ENCODE assay signal across 9 mouse cellular contexts in genomic region chr4:41759206-41759605, GRCm38 (mm10). TPM values are rescaled to one million over a fixed set of nuclear protein-coding genes. Genes with fewer than 3 reads are reported as not detected.
DNase-seq lines count a peak whose midpoint lies in the region; ATAC-seq and TF ChIP-seq lines count a peak whose summit lies in the region.
"Had no signal": no experiment of that assay in that cellular context is flagged by ENCODE, and none has a peak within 500 bp of the region (broad histone marks: within the 10 kb centered on the region; RNA-seq: fewer than 3 reads in every experiment).

No protein-coding gene starts in this region.

- no peaks in the 10 kb centered on the region for H3K9me3 ChIP-seq in lung, postnatal 0 days (ENCODE audit: low read length)
- no peaks in the 10 kb centered on the region for H3K9me3 ChIP-seq in embryonic facial prominence, embryonic 12.5 days
- no peaks in the 10 kb centered on the region for H3K9me3 ChIP-seq in midbrain, embryonic 14.5 days (ENCODE audit: control insufficient read depth, low read length)
- H3K9me3 ChIP-seq: hindbrain, embryonic 15.5 days; neural tube, embryonic 12.5 days had no signal

- H3K9ac ChIP-seq in lung, postnatal 0 days (replicated peaks; ENCODE audit: low read depth): no peak overlapping the region
- H3K9ac ChIP-seq in embryonic facial prominence, embryonic 12.5 days: no peak overlapping the region
- H3K9ac ChIP-seq in midbrain, embryonic 14.5 days (replicated peaks; ENCODE audit: low read length): no peak overlapping the region

- TF ChIP-seq EP300 in lung, postnatal 0 days (IDR thresholded peaks at IDR 0.05): no peak

- peak; percentile 12 for DNase-seq in lung, postnatal 0 days (ENCODE audit: low spot score)
- no peak for DNase-seq in lung, postnatal 25 days (ENCODE audit: low spot score)
- peak; percentile 86 for DNase-seq in kidney, adult 11 months
- peak; percentile 37 for DNase-seq in lung, postnatal 14 days
- no peak for DNase-seq in midbrain, embryonic 14.5 days

- H3K27ac ChIP-seq in lung, postnatal 0 days (ENCODE audit: low read length): peak overlapping the region; percentile 92
- H3K27ac ChIP-seq in embryonic facial prominence, embryonic 12.5 days: 0 out of 2 replicates have a peak overlapping the region, but pooled peaks have one; percentile 98
- H3K27ac ChIP-seq in midbrain, embryonic 14.5 days (replicated peaks; ENCODE audit: low read depth, low read length): no peak overlapping the region
- H3K27ac ChIP-seq: neural tube, embryonic 12.5 days had no signal

- H3K4me1 ChIP-seq in lung, postnatal 0 days (ENCODE audit: insufficient read depth, low read depth, low read length): peaks cover 17% of the 10 kb centered on the region; the same call in 1 of the 2 replicates
- peaks cover 37% of the 10 kb centered on the region for H3K4me1 ChIP-seq in embryonic facial prominence, embryonic 12.5 days
- peaks cover 24% of the 10 kb centered on the region for H3K4me1 ChIP-seq in midbrain, embryonic 14.5 days (ENCODE audit: control insufficient read depth, insufficient read depth, low read length)

- TF ChIP-seq CTCF in lung, postnatal 0 days (IDR thresholded peaks at IDR 0.05): no peak

- no peaks in the 10 kb centered on the region for H3K27me3 ChIP-seq in lung, postnatal 0 days (replicated peaks; ENCODE audit: insufficient read depth, low read length)
- H3K27me3 ChIP-seq in embryonic facial prominence, embryonic 12.5 days: no peaks in the 10 kb centered on the region
- H3K27me3 ChIP-seq in midbrain, embryonic 14.5 days (ENCODE audit: control insufficient read depth, insufficient read depth, low read length): no peaks in the 10 kb centered on the region
- H3K27me3 ChIP-seq: hindbrain, embryonic 15.5 days; neural tube, embryonic 12.5 days had no signal

- H3K36me3 ChIP-seq in lung, postnatal 0 days (ENCODE audit: insufficient read depth, low read length): no peaks in the 10 kb centered on the region
- peaks cover 8% of the 10 kb centered on the region; the same call in 1 of the 2 replicates for H3K36me3 ChIP-seq in embryonic facial prominence, embryonic 12.5 days
- H3K36me3 ChIP-seq in midbrain, embryonic 14.5 days (ENCODE audit: control insufficient read depth, insufficient read depth, low read length): peaks cover 11% of the 10 kb centered on the region
- H3K36me3 ChIP-seq: neural tube, embryonic 12.5 days had no signal

- ATAC-seq in lung, postnatal 0 days: no peak
- ATAC-seq in embryonic facial prominence, embryonic 12.5 days (ENCODE audit: insufficient number of reproducible peaks, insufficient read depth, low FRiP score, low TSS enrichment): no peak
- ATAC-seq in activated CD4-positive, CD25-positive, alpha-beta regulatory T cell, adult 4 months: no peak
- no peak for ATAC-seq in midbrain, embryonic 14.5 days (ENCODE audit: low FRiP score, low TSS enrichment)

- WGBS in lung, postnatal 0 days: 71% methylated on average over 9 of the region's 9 CpGs
- WGBS in embryonic facial prominence, embryonic 12.5 days: 85% methylated on average over 9 of the region's 9 CpGs
- WGBS in midbrain, embryonic 14.5 days: 87% methylated on average over 9 of the region's 9 CpGs

- H3K4me3 ChIP-seq in lung, postnatal 0 days (ENCODE audit: low read depth, low read length): no peak overlapping the region
- no peak overlapping the region for H3K4me3 ChIP-seq in embryonic facial prominence, embryonic 12.5 days
- H3K4me3 ChIP-seq in midbrain, embryonic 14.5 days (replicated peaks; ENCODE audit: low read depth, low read length): no peak overlapping the region
- H3K4me3 ChIP-seq: hindbrain, embryonic 15.5 days; neural tube, embryonic 12.5 days had no signal

- no peak overlapping the region for H3K4me2 ChIP-seq in lung, postnatal 0 days (replicated peaks; ENCODE audit: low read depth, low read length)
- H3K4me2 ChIP-seq in embryonic facial prominence, embryonic 12.5 days (replicated peaks): no peak overlapping the region
- no peak overlapping the region for H3K4me2 ChIP-seq in midbrain, embryonic 14.5 days (ENCODE audit: low read length)

RNA-seq across cellular contexts. Expression of gene Sigmar1, which starts 3.2 kb away (rescaled TPM):
- 43.3 and 43.7 TPM in 2 replicates for polyA plus RNA-seq in lung, postnatal 0 days (2015; fragmentation: Nextera tagmentation; extraction: Ambion mirVana)
- polyA plus RNA-seq in embryonic facial prominence, embryonic 12.5 days (2016; fragmentation: Nextera tagmentation; extraction: Ambion mirVana): 74.1 and 76.6 TPM in 2 replicates
- 10 to 100 TPM; 35.9 to 40.3 TPM for polyA plus RNA-seq in activated CD4-positive, CD25-positive, alpha-beta regulatory T cell, adult 4 months (2017; shearing (Covaris generic))
- polyA plus RNA-seq in midbrain, embryonic 14.5 days (2014; fragmentation: Nextera tagmentation; extraction: Ambion mirVana): 52.7 and 55.4 TPM in 2 replicates

RNA-seq across cellular contexts. Expression of gene Galt, which starts 4.2 kb away (rescaled TPM):
- polyA plus RNA-seq in lung, postnatal 0 days (2015; fragmentation: Nextera tagmentation; extraction: Ambion mirVana): 34.3 and 39.7 TPM in 2 replicates
- 40.4 and 41.5 TPM in 2 replicates for polyA plus RNA-seq in embryonic facial prominence, embryonic 12.5 days (2016; fragmentation: Nextera tagmentation; extraction: Ambion mirVana)
- polyA plus RNA-seq in activated CD4-positive, CD25-positive, alpha-beta regulatory T cell, adult 4 months (2017; shearing (Covaris generic)): 10 to 100 TPM; 68.4 to 76.4 TPM
- polyA plus RNA-seq in midbrain, embryonic 14.5 days (2014; fragmentation: Nextera tagmentation; extraction: Ambion mirVana): 38.8 and 51.5 TPM in 2 replicates

RNA-seq across cellular contexts. Expression of gene Ccl27a, which starts 14.8 kb away (rescaled TPM):
- 23.7 and 24.5 TPM in 2 replicates for polyA plus RNA-seq in lung, postnatal 0 days (2015; fragmentation: Nextera tagmentation; extraction: Ambion mirVana)
- 71.7 and 81.6 TPM in 2 replicates for polyA plus RNA-seq in embryonic facial prominence, embryonic 12.5 days (2016; fragmentation: Nextera tagmentation; extraction: Ambion mirVana)
- 10 to 100 TPM in 1 of 2 experiments, 1 to 10 TPM in 1; 8.6 to 10.1 TPM for polyA plus RNA-seq in activated CD4-positive, CD25-positive, alpha-beta regulatory T cell, adult 4 months (2017; shearing (Covaris generic))
- 241 and 335 TPM in 2 replicates for polyA plus RNA-seq in midbrain, embryonic 14.5 days (2014; fragmentation: Nextera tagmentation; extraction: Ambion mirVana)

RNA-seq across cellular contexts. Expression of gene Arid3c, which starts 28.3 kb away (rescaled TPM):
- 0.06 TPM in 1 of 2 replicates, not detected in the other for polyA plus RNA-seq in lung, postnatal 0 days (2015; fragmentation: Nextera tagmentation; extraction: Ambion mirVana)
- 0.18 TPM in 1 of 2 replicates, not detected in the other for polyA plus RNA-seq in embryonic facial prominence, embryonic 12.5 days (2016; fragmentation: Nextera tagmentation; extraction: Ambion mirVana)
- polyA plus RNA-seq in activated CD4-positive, CD25-positive, alpha-beta regulatory T cell, adult 4 months (2017; shearing (Covaris generic)): not detected
- polyA plus RNA-seq in midbrain, embryonic 14.5 days (2014; fragmentation: Nextera tagmentation; extraction: Ambion mirVana): 0.47 and 0.70 TPM in 2 replicates

RNA-seq across cellular contexts. Expression of gene Dctn3, which starts 36.2 kb away (rescaled TPM):
- 143 and 151 TPM in 2 replicates for polyA plus RNA-seq in lung, postnatal 0 days (2015; fragmentation: Nextera tagmentation; extraction: Ambion mirVana)
- 117 and 122 TPM in 2 replicates for polyA plus RNA-seq in embryonic facial prominence, embryonic 12.5 days (2016; fragmentation: Nextera tagmentation; extraction: Ambion mirVana)
- 100 to 1,000 TPM; 107 to 114 TPM for polyA plus RNA-seq in activated CD4-positive, CD25-positive, alpha-beta regulatory T cell, adult 4 months (2017; shearing (Covaris generic))
- polyA plus RNA-seq in midbrain, embryonic 14.5 days (2014; fragmentation: Nextera tagmentation; extraction: Ambion mirVana): 249 and 299 TPM in 2 replicates

Comparison
In these comparisons a context has a peak if more than half of its experiments do, and no peak if none do; other contexts are left out.
1. DNase-seq: peak in lung, postnatal 0 days (single experiment), kidney, adult 11 months (single experiment) and lung, postnatal 14 days (single experiment); none in lung, postnatal 25 days (single experiment) and midbrain, embryonic 14.5 days (single experiment).